Mouse (Mus musculus) limb, embryonic 13.5 days (tissue): ENCODE measurements around the gene Gm5475. TPM values are rescaled to one million over a fixed set of nuclear protein-coding genes. Genes with fewer than 3 reads are reported as not detected.
A peak's percentile ranks its signal among the peaks of the same experiment; 100 is the strongest.

Experiments used
- ATAC-seq: fragments of 200-750 bp; cut with Nextera tagmentation; 2 replicates; pipeline ENCODE4 v1.8.0; 2017; ENCODE audit warnings: low read depth, moderate number of reproducible peaks, moderate TSS enrichment; ENCODE audit not compliant: low FRiP score
- H3K27ac ChIP-seq: fragments of 300-500 bp; sonication (generic); 2 replicates; pipeline ENCODE4 v1.5.1; 2015; ENCODE audit warnings: inconsistent platforms, mild to moderate bottlenecking, moderate library complexity
- H3K27me3 ChIP-seq: fragments of 300-500 bp; sonication (generic); 2 replicates; pipeline ENCODE4 v1.6.1; 2015; ENCODE audit warnings: mild to moderate bottlenecking, inconsistent platforms
- H3K36me3 ChIP-seq: fragments of 300-500 bp; sonication (generic); 2 replicates; pipeline ENCODE4 v1.6.1; 2015; ENCODE audit warnings: inconsistent platforms, mild to moderate bottlenecking, moderate library complexity
- H3K4me1 ChIP-seq: fragments of 300-500 bp; sonication (generic); 2 replicates; pipeline ENCODE4 v1.6.1; 2015; ENCODE audit warnings: inconsistent platforms
- H3K4me2 ChIP-seq: fragments of 300-500 bp; sonication (generic); replicated peaks from 2 replicates; pipeline ENCODE4 v1.6.1; 2015; ENCODE audit warnings: inconsistent platforms, mild to moderate bottlenecking, moderate library complexity
- H3K4me3 ChIP-seq: fragments of 300-500 bp; sonication (generic); 2 replicates; pipeline ENCODE4 v1.5.1; 2015; ENCODE audit warnings: moderate library complexity, mild to moderate bottlenecking, inconsistent platforms
- H3K9ac ChIP-seq: fragments of 300-500 bp; sonication (generic); 2 replicates; pipeline ENCODE4 v1.6.1; 2015; ENCODE audit warnings: mild to moderate bottlenecking, inconsistent platforms
- H3K9me3 ChIP-seq: fragments of 300-500 bp; sonication (generic); 2 replicates; pipeline ENCODE4 v1.6.1; 2016; ENCODE audit warnings: inconsistent platforms
- WGBS: fragments of 180-500 bp; shearing (Covaris S2); methylation state at CpG from one replicate; pipeline ENCODE4 v1.1.7; 2015; 5-methylcytosine and 5-hydroxymethylcytosine counted together
- polyA plus RNA-seq: library from polyadenylated mRNA; unstranded; fragments of >200 nt; fragmentation: Nextera tagmentation; extraction: Ambion mirVana; gene quantifications from 2 replicates; pipeline ENCODE4 v1.2.1, GENCODE M21; 2015

The Gm5475 gene
- polyA plus RNA-seq, 1 experiment from 2014 or later: 0.05 TPM

DNA sequence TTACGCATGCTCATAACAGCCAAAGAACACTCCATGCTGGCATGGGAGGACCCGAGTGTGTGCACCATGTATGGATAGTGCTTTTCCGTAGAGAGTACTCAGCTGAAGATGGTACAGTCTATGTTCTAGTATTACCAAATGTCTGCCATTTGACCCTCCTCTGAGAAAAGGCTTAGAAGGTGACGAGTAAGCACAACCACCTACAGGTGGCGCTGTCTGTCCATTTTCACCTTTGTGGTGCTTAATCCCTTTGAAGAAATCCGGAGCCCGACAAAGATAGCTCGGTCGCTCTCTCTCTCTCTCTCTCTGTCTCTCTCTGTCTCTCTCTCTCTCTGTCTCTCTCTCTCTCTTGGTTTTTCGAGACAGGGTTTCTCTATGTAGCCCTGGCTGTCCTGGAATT lies 36.1 kb downstream of the Gm5475 start:
- Histone ChIP-seq H3K9me3 (no peaks in the 10 kb centered on the region), H3K4me2 (no peak overlapping the region), H3K4me1 (peaks cover 3% of the 10 kb centered on the region; the same call in 1 of the 2 replicates), H3K9ac (no peak overlapping the region), H3K27me3 (peaks cover 11% of the 10 kb centered on the region), H3K4me3 (no peak overlapping the region), H3K27ac (no peak overlapping the region), H3K36me3 (no peaks in the 10 kb centered on the region)
- 48% methylated on average over 10 of the region's 10 CpGs for WGBS
- ATAC-seq: no peak

DNA sequence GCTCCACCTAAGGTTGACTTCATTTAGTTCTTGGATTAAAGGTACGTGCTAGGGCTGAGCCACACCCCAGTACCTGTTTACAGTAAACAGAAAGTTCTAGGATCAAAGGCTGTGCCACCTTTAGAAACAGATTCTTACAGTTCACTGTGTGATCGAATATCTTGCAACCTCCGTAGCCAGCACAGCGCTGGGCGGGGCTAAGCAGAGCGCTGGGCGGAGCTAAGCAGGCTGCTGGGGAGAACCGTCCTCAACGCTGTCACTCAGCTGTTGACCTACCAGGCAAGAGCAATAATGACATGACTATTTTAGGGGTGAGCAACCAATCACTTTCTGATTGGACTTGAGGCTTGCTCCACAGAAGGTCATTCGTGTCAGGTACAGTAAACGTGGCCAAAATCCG lies 39.0 kb downstream of the Gm5475 start:
- H3K4me3 ChIP-seq: peak overlapping the region; percentile 3; the same call in 1 of the 2 replicates
- ATAC-seq: no peak
- no peak overlapping the region for H3K27ac ChIP-seq
- H3K9ac ChIP-seq: no peak overlapping the region
- peaks cover 3% of the 10 kb centered on the region; the same call in 1 of the 2 replicates for H3K4me1 ChIP-seq
- no peaks in the 10 kb centered on the region for H3K36me3 ChIP-seq
- peak overlapping the region; percentile 43 for H3K4me2 ChIP-seq
- H3K9me3 ChIP-seq: no peaks in the 10 kb centered on the region
- H3K27me3 ChIP-seq: peaks cover 11% of the 10 kb centered on the region
- 11% methylated on average over 12 of the region's 12 CpGs for WGBS

DNA sequence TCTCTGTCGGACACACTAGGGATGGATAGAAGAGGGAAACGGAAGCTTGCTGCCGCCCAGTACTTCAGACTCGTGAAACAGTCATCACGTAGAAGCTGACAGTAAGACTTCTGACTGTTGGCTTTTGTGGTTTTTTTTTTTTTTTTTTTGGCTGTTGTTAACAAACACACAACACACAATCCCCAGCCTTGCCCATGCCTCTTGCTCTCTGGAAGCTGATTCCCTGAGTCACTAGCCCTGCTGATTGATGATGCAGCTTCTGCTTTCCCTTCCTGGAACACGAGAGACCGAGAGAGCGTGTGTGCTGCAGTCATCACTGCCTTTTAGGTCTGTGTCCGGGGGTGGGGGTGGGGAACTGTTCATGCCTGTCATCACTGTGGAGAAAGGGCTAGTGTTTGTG lies 39.7 kb downstream of the Gm5475 start:
- no peak for ATAC-seq
- Histone ChIP-seq H3K4me1 (peaks cover 3% of the 10 kb centered on the region; the same call in 1 of the 2 replicates), H3K4me2 (no peak overlapping the region), H3K9ac (no peak overlapping the region), H3K9me3 (no peaks in the 10 kb centered on the region), H3K27ac (no peak overlapping the region), H3K27me3 (peaks cover 11% of the 10 kb centered on the region), H3K36me3 (no peaks in the 10 kb centered on the region), H3K4me3 (no peak overlapping the region)
- WGBS: 64% methylated on average over 9 of the region's 9 CpGs

DNA sequence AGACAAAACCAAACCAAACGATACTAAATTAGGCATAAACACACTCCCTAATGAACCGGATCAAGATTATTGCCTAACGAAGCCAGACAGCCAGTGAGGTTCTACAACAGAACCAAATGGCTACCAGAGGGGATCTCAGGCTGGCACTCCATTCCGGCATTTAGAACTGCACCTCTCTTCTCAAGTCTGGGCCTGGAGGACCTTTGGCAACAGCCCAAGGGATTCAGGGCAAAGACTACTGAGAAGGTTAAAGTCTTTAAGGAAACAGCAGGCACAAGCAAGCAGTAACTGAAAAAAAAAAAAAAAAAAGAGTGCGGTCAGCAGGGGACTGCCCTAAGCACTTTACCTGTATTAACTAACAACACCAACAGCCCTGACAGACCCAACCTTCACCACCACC lies 40.1 kb downstream of the Gm5475 start:
- Histone ChIP-seq H3K27me3 (peaks cover 11% of the 10 kb centered on the region), H3K4me2 (no peak overlapping the region), H3K4me3 (no peak overlapping the region), H3K9ac (no peak overlapping the region), H3K4me1 (peaks cover 3% of the 10 kb centered on the region; the same call in 1 of the 2 replicates), H3K36me3 (no peaks in the 10 kb centered on the region), H3K27ac (no peak overlapping the region), H3K9me3 (no peaks in the 10 kb centered on the region)
- no peak for ATAC-seq
- WGBS: 67% methylated on average over 5 of the region's 5 CpGs

DNA sequence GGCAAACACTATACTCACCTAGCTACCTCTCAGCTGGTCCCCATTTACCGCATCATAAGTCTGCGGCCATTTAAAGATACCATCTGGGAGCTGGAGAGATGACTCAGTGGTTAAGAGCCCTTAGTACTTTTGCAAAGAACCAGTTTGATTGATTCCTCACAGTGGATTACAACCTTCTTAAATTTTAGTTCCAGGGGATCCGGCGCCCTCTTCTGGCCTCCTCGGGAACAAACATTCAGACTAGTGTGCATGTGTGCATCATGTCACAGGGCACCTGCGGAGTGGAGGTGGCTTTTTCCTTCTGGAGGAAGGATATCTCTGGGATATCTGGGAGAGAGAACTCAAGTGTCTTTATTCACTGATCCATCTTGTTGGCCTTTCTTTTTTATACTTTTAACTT lies 41.8 kb downstream of the Gm5475 start:
- H3K4me2 ChIP-seq: no peak overlapping the region
- H3K4me3 ChIP-seq: no peak overlapping the region
- peaks cover 8% of the 10 kb centered on the region for H3K27me3 ChIP-seq
- 27% methylated on average over 6 of the region's 6 CpGs for WGBS
- H3K4me1 ChIP-seq: peaks cover 11% of the 10 kb centered on the region
- no peak overlapping the region for H3K27ac ChIP-seq
- no peak overlapping the region for H3K9ac ChIP-seq
- no peaks in the 10 kb centered on the region for H3K36me3 ChIP-seq
- H3K9me3 ChIP-seq: no peaks in the 10 kb centered on the region
- no peak for ATAC-seq

DNA sequence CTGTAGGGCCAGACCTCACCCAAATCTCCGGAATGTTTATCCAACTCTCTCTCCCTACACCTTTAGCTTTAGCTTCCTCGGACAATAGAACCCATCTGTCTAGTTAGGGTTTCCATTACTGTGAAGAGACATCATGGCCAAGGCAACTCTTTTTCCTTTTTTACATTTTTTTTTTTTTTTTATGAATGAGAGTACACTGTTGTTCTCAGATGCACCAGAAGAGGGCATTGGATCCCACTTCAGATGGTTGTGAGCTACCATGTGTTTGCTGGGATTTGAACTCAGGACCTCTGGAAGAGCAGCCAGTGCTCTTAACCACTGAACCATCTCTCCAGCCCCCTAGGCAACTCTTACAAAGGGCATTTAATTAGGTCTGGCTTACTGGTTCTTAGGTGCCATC lies 43.5 kb downstream of the Gm5475 start:
- Histone ChIP-seq H3K36me3 (no peaks in the 10 kb centered on the region), H3K4me1 (peaks cover 22% of the 10 kb centered on the region), H3K27me3 (peaks cover under 1% of the 10 kb centered on the region; the same call in 1 of the 2 replicates), H3K4me3 (no peak overlapping the region), H3K9me3 (no peaks in the 10 kb centered on the region), H3K4me2 (no peak overlapping the region), H3K9ac (no peak overlapping the region), H3K27ac (no peak overlapping the region)
- 78% methylated on average over 2 of the region's 2 CpGs for WGBS
- ATAC-seq: no peak

DNA sequence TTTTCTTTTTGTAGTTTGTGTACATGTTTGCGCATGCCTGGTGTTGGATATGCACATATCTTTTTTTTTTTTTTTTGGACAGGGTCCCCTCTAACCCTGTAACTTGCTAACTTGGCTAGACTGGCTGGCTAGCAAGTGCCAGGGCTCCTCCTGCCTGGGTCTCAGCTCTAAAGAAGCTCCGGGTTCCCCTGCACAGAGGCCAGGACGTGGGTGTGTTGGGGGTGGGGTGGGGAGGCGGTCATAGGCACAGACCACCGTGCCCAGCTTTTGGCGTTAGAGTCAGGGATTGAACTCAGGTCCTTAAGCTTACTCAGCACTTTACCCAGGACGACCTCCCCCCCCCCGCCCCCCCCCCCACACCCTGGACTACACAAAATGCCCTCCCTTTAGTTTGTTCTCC lies 45.8 kb downstream of the Gm5475 start:
- peaks cover 21% of the 10 kb centered on the region for H3K36me3 ChIP-seq
- H3K4me3 ChIP-seq: peak overlapping the region; percentile 87
- 43% methylated on average over 8 of the region's 8 CpGs for WGBS
- H3K4me1 ChIP-seq: peaks cover 19% of the 10 kb centered on the region
- ATAC-seq: no peak
- no peaks in the 10 kb centered on the region for H3K9me3 ChIP-seq
- H3K27ac ChIP-seq: no peak overlapping the region
- H3K9ac ChIP-seq: 0 out of 2 replicates have a peak overlapping the region, but pooled peaks have one; percentile 39
- no peaks in the 10 kb centered on the region for H3K27me3 ChIP-seq
- peak overlapping the region; percentile 92 for H3K4me2 ChIP-seq

DNA sequence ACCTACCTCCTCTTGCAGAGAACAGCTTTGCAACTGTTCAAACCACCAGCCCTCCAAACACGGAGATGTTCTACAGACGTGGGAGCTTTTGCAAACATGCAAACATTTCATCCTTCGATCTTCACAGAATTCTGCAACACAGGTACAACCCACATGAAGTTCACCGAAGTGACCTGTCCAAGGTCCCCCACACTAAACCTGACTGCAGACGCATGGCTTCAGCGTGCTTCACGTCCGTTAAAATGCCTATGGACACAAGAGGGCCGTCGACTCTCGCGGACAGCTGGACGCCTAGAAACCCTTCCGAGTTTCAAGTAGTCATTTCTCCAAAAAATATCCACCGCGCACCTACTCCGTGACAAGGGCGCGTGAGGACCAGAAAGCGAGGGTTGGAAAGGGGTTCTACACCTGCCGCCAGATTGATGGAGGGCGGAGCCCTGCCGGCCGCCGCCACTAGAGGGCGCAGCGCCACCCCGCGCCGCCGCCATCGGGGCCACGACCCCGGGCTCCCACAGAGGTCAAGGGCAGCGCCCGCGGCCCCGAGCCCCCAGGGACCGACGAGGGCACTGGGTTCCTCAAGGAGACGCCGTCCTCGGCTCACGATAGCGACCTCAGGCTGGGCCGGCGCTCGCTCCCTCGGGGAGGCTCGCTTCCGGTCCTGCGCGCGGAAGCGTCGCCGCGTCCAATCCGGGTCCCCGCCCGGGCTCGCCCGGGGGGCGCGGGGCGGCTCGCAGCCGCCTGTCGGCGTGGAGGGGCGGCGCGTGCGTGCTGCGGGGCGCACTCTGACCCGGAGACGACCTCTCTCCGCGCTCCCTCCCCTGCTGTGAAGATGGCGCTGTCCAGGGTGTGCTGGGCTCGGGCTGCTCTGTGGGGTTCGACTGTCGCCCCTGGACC lies 46.6 kb downstream of the Gm5475 start, which contains the start of gene Letmd1:
Gene Letmd1, plus strand, starts transcription at position 729 of the 894 bp plus-strand sequence.
- H3K36me3 ChIP-seq: peaks cover 28% of the 10 kb centered on the region
- peak within 1 kb of the TSS; percentile 85 for H3K9ac ChIP-seq
- ATAC-seq: peak; percentile 95
- WGBS: 2% methylated on average over 82 of the region's 84 CpGs
- peak within 1 kb of the TSS; percentile 92 for H3K4me2 ChIP-seq
- peak within 1 kb of the TSS; percentile 74 for H3K27ac ChIP-seq
- H3K4me3 ChIP-seq: peak within 1 kb of the TSS; percentile 87
- no peaks in the 10 kb centered on the region for H3K9me3 ChIP-seq
- no peaks in the 10 kb centered on the region for H3K27me3 ChIP-seq
- H3K4me1 ChIP-seq: peaks cover 19% of the 10 kb centered on the region

DNA sequence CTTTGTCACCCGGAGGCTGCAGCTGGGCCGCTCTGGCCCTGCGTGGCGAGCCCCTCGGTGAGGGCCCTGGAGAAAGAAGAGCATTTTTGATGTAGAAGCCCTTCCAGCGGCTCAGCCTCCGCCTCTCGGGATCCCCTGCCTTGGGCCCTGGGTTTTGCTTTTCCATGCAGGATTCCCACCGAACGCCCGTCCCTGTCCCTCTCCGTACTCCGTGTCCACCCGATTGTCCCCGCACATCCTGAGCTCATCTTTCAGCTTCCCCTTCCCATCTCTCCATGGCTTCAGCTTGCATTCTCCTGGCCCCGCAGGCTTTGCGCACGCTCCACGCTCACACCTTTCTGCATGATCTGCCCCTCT lies 47.2 kb downstream of the Gm5475 start:
- WGBS: under 1% methylated on average over 19 of the region's 19 CpGs
- Histone ChIP-seq H3K27ac (no peak overlapping the region), H3K4me2 (peak overlapping the region; percentile 92), H3K36me3 (peaks cover 34% of the 10 kb centered on the region), H3K9me3 (no peaks in the 10 kb centered on the region), H3K4me1 (peaks cover 19% of the 10 kb centered on the region), H3K4me3 (peak overlapping the region; percentile 87), H3K9ac (peak overlapping the region; percentile 85), H3K27me3 (no peaks in the 10 kb centered on the region)
- peak; percentile 30 for ATAC-seq

DNA sequence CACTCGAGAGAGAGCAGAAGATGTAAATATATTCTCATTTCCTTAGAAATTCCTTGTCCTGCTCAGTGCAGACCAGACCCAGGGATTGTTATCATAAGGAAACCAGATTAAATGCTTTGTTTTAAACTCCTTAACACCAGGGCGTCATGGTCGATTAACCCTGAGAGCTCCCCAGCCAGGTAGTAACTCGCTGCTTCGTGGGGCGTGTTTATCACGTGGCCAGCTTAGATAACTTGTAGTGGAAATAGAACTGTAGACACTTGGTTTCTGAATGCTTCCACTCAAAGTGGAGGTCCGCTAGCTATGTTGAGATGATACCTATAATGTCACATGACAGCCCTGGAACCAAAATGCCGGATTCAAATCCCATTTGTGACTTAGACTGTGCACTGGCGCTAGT lies 48.1 kb downstream of the Gm5475 start:
- Histone ChIP-seq H3K36me3 (peaks cover 43% of the 10 kb centered on the region), H3K27ac (no peak overlapping the region), H3K4me3 (peak overlapping the region; percentile 87), H3K9me3 (no peaks in the 10 kb centered on the region), H3K4me2 (peak overlapping the region; percentile 92), H3K9ac (peak overlapping the region; percentile 85), H3K4me1 (peaks cover 19% of the 10 kb centered on the region), H3K27me3 (no peaks in the 10 kb centered on the region)
- no peak for ATAC-seq
- 72% methylated on average over 10 of the region's 10 CpGs for WGBS

DNA sequence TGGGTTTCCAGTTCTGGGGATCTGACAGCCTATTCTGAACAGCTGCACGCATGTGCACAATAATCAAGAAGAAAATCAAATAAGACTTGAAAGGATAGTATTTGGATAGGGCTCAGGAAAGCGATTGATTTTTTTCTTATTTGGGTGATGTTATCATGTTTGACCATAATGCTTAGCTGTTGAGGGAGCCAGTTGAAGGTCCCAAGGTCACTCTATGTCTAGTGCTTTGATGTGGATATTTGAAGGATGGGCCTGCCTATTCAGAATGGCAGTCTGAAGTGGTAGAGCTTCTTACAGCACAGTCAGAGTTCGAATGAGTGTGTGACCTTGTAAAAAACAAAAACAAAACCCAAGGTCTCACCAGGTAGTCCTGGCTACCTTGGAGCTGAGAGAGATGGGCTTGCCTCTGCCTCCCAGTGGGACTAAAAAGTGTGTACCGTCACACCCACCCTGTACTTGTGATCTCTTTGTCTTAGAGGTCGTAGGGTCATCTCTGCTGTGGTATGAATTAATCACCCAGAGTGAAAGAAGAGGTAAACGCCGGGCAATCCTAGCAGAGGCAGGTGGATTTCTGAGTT lies 52.1 kb downstream of the Gm5475 start:
- Histone ChIP-seq H3K27ac (no peak overlapping the region), H3K4me2 (no peak overlapping the region), H3K9ac (no peak overlapping the region), H3K9me3 (no peaks in the 10 kb centered on the region), H3K27me3 (no peaks in the 10 kb centered on the region), H3K4me1 (peaks cover 18% of the 10 kb centered on the region), H3K36me3 (peaks cover 81% of the 10 kb centered on the region), H3K4me3 (no peak overlapping the region)
- WGBS: 83% methylated on average over 7 of the region's 7 CpGs
- no peak for ATAC-seq
